Mouse (Mus musculus): ENCODE measurements around the gene Wdr91.

Gene Wdr91

GRCm38 (mm10) chr6:34862791-34863403 is 47.8 kb downstream of the Wdr91 start, which contains the start of gene Tmem140:
Gene Tmem140, plus strand, starts transcription at chr6:34863146.
- peak; percentile 81 for DNase-seq (ENCODE audit: low read depth, low spot score)

- DNase-seq (ENCODE audit: low read depth, low spot score) = peak; percentile 70
Measured at GRCm38 (mm10) chr6:34862381-34862780, 48.3 kb downstream of the Wdr91 start.

GRCm38 (mm10) chr6:34861546-34862053 is 49.1 kb downstream of the Wdr91 start:
- DNase-seq (ENCODE audit: low read depth, low spot score) = peak; percentile 45

- no peak for DNase-seq (ENCODE audit: low read depth, low spot score)
Measured at GRCm38 (mm10) chr6:34832352-34832751, 78.3 kb downstream of the Wdr91 start.

Measured in CD4-positive, CD25-positive, alpha-beta regulatory T cell, adult 2 months (primary cell).